Mouse (Mus musculus): Measurements from ENCODE around the gene Ltv1. TPM values are rescaled to one million over a fixed set of nuclear protein-coding genes. Genes with fewer than 3 reads are reported as not detected.

Ltv1 gene
- polyA plus RNA-seq, 1 experiment from 2014 or later = 63.2 TPM

- no peaks in the 10 kb centered on the region for H3K9me3 ChIP-seq (ENCODE audit: low read length)
- H3K27me3 ChIP-seq (ENCODE audit: insufficient read depth, low read length) = no peaks in the 10 kb centered on the region
- H3K4me1 ChIP-seq (ENCODE audit: insufficient read depth, low read length) = peaks cover 17% of the 10 kb centered on the region
- H3K36me3 ChIP-seq (ENCODE audit: insufficient read depth, low read length) = peaks cover 38% of the 10 kb centered on the region
- H3K4me2 ChIP-seq (replicated peaks; ENCODE audit: low read depth, low read length) = no peak overlapping the region
- ATAC-seq (ENCODE audit: low FRiP score, low TSS enrichment) = no peak
- no peak overlapping the region for H3K4me3 ChIP-seq (ENCODE audit: low read length)
- 88% methylated on average over 7 of the region's 7 CpGs for WGBS
- H3K27ac ChIP-seq (ENCODE audit: low read length) = no peak overlapping the region
- no peak overlapping the region for H3K9ac ChIP-seq (replicated peaks; ENCODE audit: low read length)
Measured at GRCm38 (mm10) chr10:13175866-13176265, 17.1 kb downstream of the Ltv1 start.

- H3K4me3 ChIP-seq (ENCODE audit: low read length) = no peak overlapping the region
- H3K27me3 ChIP-seq (ENCODE audit: insufficient read depth, low read length) = no peaks in the 10 kb centered on the region
- peaks cover 17% of the 10 kb centered on the region for H3K4me1 ChIP-seq (ENCODE audit: insufficient read depth, low read length)
- no peaks in the 10 kb centered on the region for H3K9me3 ChIP-seq (ENCODE audit: low read length)
- 24% methylated on average over 10 of the region's 10 CpGs for WGBS
- H3K9ac ChIP-seq (replicated peaks; ENCODE audit: low read length) = no peak overlapping the region
- no peak overlapping the region for H3K27ac ChIP-seq (ENCODE audit: low read length)
- H3K36me3 ChIP-seq (ENCODE audit: insufficient read depth, low read length) = peaks cover 10% of the 10 kb centered on the region; the same call in 1 of the 2 replicates
- H3K4me2 ChIP-seq (replicated peaks; ENCODE audit: low read depth, low read length) = no peak overlapping the region
- no peak for ATAC-seq (ENCODE audit: low FRiP score, low TSS enrichment)
Measured at GRCm38 (mm10) chr10:13172798-13173221, 20.2 kb downstream of the Ltv1 start.

- peaks cover 3% of the 10 kb centered on the region; the same call in 1 of the 2 replicates for H3K36me3 ChIP-seq (ENCODE audit: insufficient read depth, low read length)
- no peak overlapping the region for H3K4me2 ChIP-seq (replicated peaks; ENCODE audit: low read depth, low read length)
- ATAC-seq (ENCODE audit: low FRiP score, low TSS enrichment) = no peak
- no peaks in the 10 kb centered on the region for H3K9me3 ChIP-seq (ENCODE audit: low read length)
- no peaks in the 10 kb centered on the region for H3K27me3 ChIP-seq (ENCODE audit: insufficient read depth, low read length)
- WGBS = 52% methylated on average over 2 of the region's 2 CpGs
- no peak overlapping the region for H3K9ac ChIP-seq (replicated peaks; ENCODE audit: low read length)
- no peak overlapping the region for H3K27ac ChIP-seq (ENCODE audit: low read length)
- peaks cover 17% of the 10 kb centered on the region for H3K4me1 ChIP-seq (ENCODE audit: insufficient read depth, low read length)
- no peak overlapping the region for H3K4me3 ChIP-seq (ENCODE audit: low read length)
Measured at GRCm38 (mm10) chr10:13171461-13171860, 21.5 kb downstream of the Ltv1 start.

- Histone ChIP-seq H3K36me3 (ENCODE audit: insufficient read depth, low read length) (no peaks in the 10 kb centered on the region), H3K4me3 (ENCODE audit: low read length) (no peak overlapping the region), H3K4me2 (replicated peaks; ENCODE audit: low read depth, low read length) (no peak overlapping the region), H3K4me1 (ENCODE audit: insufficient read depth, low read length) (peaks cover 17% of the 10 kb centered on the region), H3K27me3 (ENCODE audit: insufficient read depth, low read length) (no peaks in the 10 kb centered on the region), H3K9ac (replicated peaks; ENCODE audit: low read length) (no peak overlapping the region), H3K9me3 (ENCODE audit: low read length) (no peaks in the 10 kb centered on the region), H3K27ac (ENCODE audit: low read length) (no peak overlapping the region)
- 26% methylated on average over 12 of the region's 12 CpGs for WGBS
- no peak for ATAC-seq (ENCODE audit: low FRiP score, low TSS enrichment)
Measured at GRCm38 (mm10) chr10:13170739-13171448, 22.1 kb downstream of the Ltv1 start.

GRCm38 (mm10) chr10:13168461-13168860, 24.5 kb downstream of the Ltv1 start:
- Histone ChIP-seq H3K27ac (ENCODE audit: low read length) (no peak overlapping the region), H3K4me3 (ENCODE audit: low read length) (no peak overlapping the region), H3K4me1 (ENCODE audit: insufficient read depth, low read length) (peaks cover 17% of the 10 kb centered on the region), H3K9me3 (ENCODE audit: low read length) (no peaks in the 10 kb centered on the region), H3K9ac (replicated peaks; ENCODE audit: low read length) (no peak overlapping the region), H3K27me3 (ENCODE audit: insufficient read depth, low read length) (no peaks in the 10 kb centered on the region), H3K36me3 (ENCODE audit: insufficient read depth, low read length) (no peaks in the 10 kb centered on the region), H3K4me2 (replicated peaks; ENCODE audit: low read depth, low read length) (no peak overlapping the region)
- no peak for ATAC-seq (ENCODE audit: low FRiP score, low TSS enrichment)
- WGBS = 81% methylated on average over 5 of the region's 5 CpGs

- 72% methylated on average over 4 of the region's 4 CpGs for WGBS
- H3K36me3 ChIP-seq (ENCODE audit: insufficient read depth, low read length) = no peaks in the 10 kb centered on the region
- no peak overlapping the region for H3K4me2 ChIP-seq (replicated peaks; ENCODE audit: low read depth, low read length)
- H3K4me3 ChIP-seq (ENCODE audit: low read length) = no peak overlapping the region
- H3K9ac ChIP-seq (replicated peaks; ENCODE audit: low read length) = no peak overlapping the region
- no peaks in the 10 kb centered on the region for H3K27me3 ChIP-seq (ENCODE audit: insufficient read depth, low read length)
- H3K27ac ChIP-seq (ENCODE audit: low read length) = no peak overlapping the region
- H3K4me1 ChIP-seq (ENCODE audit: insufficient read depth, low read length) = no peaks in the 10 kb centered on the region
- ATAC-seq (ENCODE audit: low FRiP score, low TSS enrichment) = no peak
- no peaks in the 10 kb centered on the region for H3K9me3 ChIP-seq (ENCODE audit: low read length)
Measured at GRCm38 (mm10) chr10:13162031-13162430, 30.9 kb downstream of the Ltv1 start.

GRCm38 (mm10) chr10:13160913-13161312, 32.1 kb downstream of the Ltv1 start:
- Histone ChIP-seq H3K4me3 (ENCODE audit: low read length) (no peak overlapping the region), H3K36me3 (ENCODE audit: insufficient read depth, low read length) (no peaks in the 10 kb centered on the region), H3K27ac (ENCODE audit: low read length) (no peak overlapping the region), H3K27me3 (ENCODE audit: insufficient read depth, low read length) (no peaks in the 10 kb centered on the region), H3K4me2 (replicated peaks; ENCODE audit: low read depth, low read length) (no peak overlapping the region), H3K9ac (replicated peaks; ENCODE audit: low read length) (no peak overlapping the region), H3K4me1 (ENCODE audit: insufficient read depth, low read length) (no peaks in the 10 kb centered on the region), H3K9me3 (ENCODE audit: low read length) (no peaks in the 10 kb centered on the region)
- no peak for ATAC-seq (ENCODE audit: low FRiP score, low TSS enrichment)
- 91% methylated on average over 4 of the region's 4 CpGs for WGBS

GRCm38 (mm10) chr10:13155377-13155776, 37.6 kb downstream of the Ltv1 start:
- no peak overlapping the region for H3K4me3 ChIP-seq (ENCODE audit: low read length)
- 89% methylated on average over 5 of the region's 5 CpGs for WGBS
- H3K27me3 ChIP-seq (ENCODE audit: insufficient read depth, low read length) = no peaks in the 10 kb centered on the region
- H3K4me1 ChIP-seq (ENCODE audit: insufficient read depth, low read length) = no peaks in the 10 kb centered on the region
- H3K9me3 ChIP-seq (ENCODE audit: low read length) = no peaks in the 10 kb centered on the region
- H3K4me2 ChIP-seq (replicated peaks; ENCODE audit: low read depth, low read length) = no peak overlapping the region
- H3K9ac ChIP-seq (replicated peaks; ENCODE audit: low read length) = no peak overlapping the region
- H3K36me3 ChIP-seq (ENCODE audit: insufficient read depth, low read length) = no peaks in the 10 kb centered on the region
- H3K27ac ChIP-seq (ENCODE audit: low read length) = no peak overlapping the region
- ATAC-seq (ENCODE audit: low FRiP score, low TSS enrichment) = no peak

- no peaks in the 10 kb centered on the region for H3K27me3 ChIP-seq (ENCODE audit: insufficient read depth, low read length)
- no peak overlapping the region for H3K27ac ChIP-seq (ENCODE audit: low read length)
- H3K4me1 ChIP-seq (ENCODE audit: insufficient read depth, low read length) = no peaks in the 10 kb centered on the region
- no peak overlapping the region for H3K9ac ChIP-seq (replicated peaks; ENCODE audit: low read length)
- H3K4me2 ChIP-seq (replicated peaks; ENCODE audit: low read depth, low read length) = no peak overlapping the region
- no peaks in the 10 kb centered on the region for H3K9me3 ChIP-seq (ENCODE audit: low read length)
- no peak overlapping the region for H3K4me3 ChIP-seq (ENCODE audit: low read length)
- no peak for ATAC-seq (ENCODE audit: low FRiP score, low TSS enrichment)
- 84% methylated on average over 4 of the region's 4 CpGs for whole genome bisulfite sequencing
- H3K36me3 ChIP-seq (ENCODE audit: insufficient read depth, low read length) = no peaks in the 10 kb centered on the region
Measured at GRCm38 (mm10) chr10:13152811-13153364, 40.1 kb downstream of the Ltv1 start.

GRCm38 (mm10) chr10:13151353-13151752, 41.6 kb downstream of the Ltv1 start:
- no peak for ATAC-seq (ENCODE audit: low FRiP score, low TSS enrichment)
- no peaks in the 10 kb centered on the region for H3K36me3 ChIP-seq (ENCODE audit: insufficient read depth, low read length)

More at GRCm38 (mm10) chr10:13151353-13151752, 41.6 kb downstream of the Ltv1 start:
- H3K4me3 ChIP-seq (ENCODE audit: low read length) = no peak overlapping the region
- no peaks in the 10 kb centered on the region for H3K27me3 ChIP-seq (ENCODE audit: insufficient read depth, low read length)
- H3K4me1 ChIP-seq (ENCODE audit: insufficient read depth, low read length) = no peaks in the 10 kb centered on the region
- no peak overlapping the region for H3K27ac ChIP-seq (ENCODE audit: low read length)
- H3K9me3 ChIP-seq (ENCODE audit: low read length) = no peaks in the 10 kb centered on the region
- 58% methylated on average over 5 of the region's 5 CpGs for WGBS
- H3K9ac ChIP-seq (replicated peaks; ENCODE audit: low read length) = no peak overlapping the region
- no peak overlapping the region for H3K4me2 ChIP-seq (replicated peaks; ENCODE audit: low read depth, low read length)

Measured in kidney, embryonic 16.5 days (tissue).